Mouse (Mus musculus): Measurements from ENCODE around the gene Gm49369.

Gm49369 gene

GRCm38 (mm10) chr7:142394261-142395190 is 12.1 kb upstream of the Gm49369 start:
- in situ Hi-C loops (cut with MboI, MseI), result no loop called here

DNA sequence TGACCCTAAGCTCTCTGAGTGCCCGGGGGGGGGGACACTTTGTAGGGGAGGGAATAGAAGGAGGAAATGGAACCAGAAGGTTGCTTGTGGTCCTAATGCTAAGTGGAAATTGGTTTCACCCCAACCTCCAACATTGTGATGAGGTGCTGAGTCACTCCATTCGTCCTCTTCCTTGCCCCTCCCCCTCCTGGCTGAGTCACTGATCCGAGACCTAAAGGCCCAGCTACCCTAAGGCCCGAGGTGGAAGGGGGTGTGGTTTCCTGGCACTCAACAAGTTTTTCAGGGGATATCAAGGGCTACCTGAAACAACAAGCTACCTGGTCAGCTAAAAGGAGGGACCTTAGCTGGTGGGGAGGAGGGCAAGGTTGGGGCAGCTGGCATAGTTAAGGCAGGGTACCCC is 10.7 kb upstream of the Gm49369 start:
- in situ Hi-C loops (cut with MboI, MseI), result no loop called here

DNA sequence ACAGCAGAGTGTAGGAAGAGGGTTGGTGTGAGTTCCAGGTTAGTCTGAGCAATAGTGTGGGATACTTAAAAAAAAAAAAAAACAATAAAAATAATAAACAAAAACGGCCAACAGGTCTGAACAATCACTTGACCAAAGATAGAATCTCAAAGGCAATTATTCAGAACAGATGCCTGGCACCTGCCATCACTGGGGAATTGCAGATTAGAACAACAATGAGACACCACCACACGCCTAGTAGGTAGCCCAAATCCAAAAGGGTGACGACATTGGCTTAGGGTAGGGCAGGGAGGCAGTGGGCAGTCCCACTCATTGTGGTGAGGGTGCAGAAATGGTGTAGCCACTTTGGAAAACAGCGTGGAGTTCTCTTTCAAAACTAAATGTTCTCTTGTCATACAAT is 9.1 kb upstream of the Gm49369 start:
- in situ Hi-C loops (cut with MboI, MseI), result no loop called here

DNA sequence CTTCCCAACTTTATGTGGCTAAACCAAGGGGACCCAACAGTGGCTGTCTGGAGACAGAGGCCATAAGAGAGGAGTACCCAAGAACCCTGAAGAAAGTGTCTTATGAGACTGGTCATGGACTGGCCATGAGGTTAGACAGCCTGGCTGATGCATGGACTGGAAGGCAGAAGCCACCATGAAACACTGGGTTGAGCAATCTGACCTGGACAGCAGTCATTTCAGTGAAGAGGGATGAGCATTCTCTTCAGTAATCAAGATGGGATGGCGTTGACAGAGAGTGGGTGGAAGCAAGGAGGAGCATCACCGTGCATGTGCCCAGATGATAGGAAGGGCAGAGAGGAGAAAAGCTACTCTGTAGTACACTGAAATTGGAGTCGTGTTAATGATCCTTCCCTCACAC is 8.6 kb upstream of the Gm49369 start:
- in situ Hi-C loops (cut with MboI, MseI), result no loop called here

- in situ Hi-C loops (cut with MboI, MseI), result no loop called here
These were observed 7.6 kb upstream of the Gm49369 start for GRCm38 (mm10) chr7:142389961-142390650.

- in situ Hi-C loops (cut with MboI, MseI), result no loop called here
These were observed 6.3 kb upstream of the Gm49369 start for GRCm38 (mm10) chr7:142388740-142389139.

DNA sequence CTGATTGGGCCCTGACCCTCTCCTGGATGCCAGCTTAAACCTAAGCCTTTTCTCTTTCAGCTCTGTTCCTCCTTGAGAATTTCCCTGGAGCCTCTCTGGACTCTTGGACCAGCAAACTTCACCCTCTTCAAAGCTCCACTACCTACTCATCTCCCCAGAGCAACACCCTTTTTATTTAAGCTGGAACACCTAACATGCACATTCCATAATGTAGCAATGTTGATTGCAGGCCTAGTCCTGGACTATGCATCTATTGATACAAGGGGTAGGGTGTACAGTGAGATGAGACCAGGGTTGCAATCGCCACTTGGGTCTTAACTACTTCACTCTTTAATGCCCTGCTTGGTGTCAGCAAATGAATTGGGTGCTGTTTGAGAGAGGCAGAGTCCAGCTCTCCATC is 5.7 kb upstream of the Gm49369 start:
- in situ Hi-C loops (cut with MboI, MseI), result no loop called here

DNA sequence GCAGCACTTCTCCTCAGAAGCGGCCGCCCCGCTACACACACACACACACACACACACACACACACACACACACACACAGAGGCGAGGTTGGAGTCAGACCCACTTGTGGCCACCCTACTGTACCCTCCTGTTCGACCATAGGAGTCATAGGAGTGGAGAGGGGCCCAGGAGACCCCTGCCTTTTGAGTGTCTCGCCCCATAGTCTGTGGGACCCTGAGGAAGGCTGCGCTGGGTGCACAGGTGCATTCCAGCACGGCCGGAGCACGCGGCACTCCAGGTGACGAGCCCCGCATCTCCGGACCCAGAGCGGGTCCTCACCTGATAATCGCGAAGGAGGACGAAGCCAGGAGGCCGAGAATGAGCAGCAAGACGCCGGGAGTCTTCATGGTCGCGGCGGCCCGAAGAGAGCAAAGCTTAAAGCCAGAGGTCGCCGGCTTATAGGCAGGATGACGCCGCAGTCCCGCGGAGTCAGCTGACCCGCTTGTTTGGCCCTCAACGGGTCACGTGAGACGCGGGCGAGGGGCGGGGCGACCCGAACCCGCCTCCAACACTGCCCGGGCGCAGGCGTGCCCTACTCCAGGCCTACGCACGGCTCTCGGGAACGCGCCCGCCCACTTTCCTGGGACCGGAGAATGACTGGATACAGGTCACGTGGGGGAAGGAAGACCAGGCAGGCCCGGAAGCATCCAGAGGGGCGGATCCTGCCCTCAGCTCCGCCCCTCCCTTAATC is 5.1 kb upstream of the Gm49369 start, which contains the start of gene Ctsd:
Gene Ctsd, minus strand, starts transcription at position 620 of the 730 bp plus-strand sequence.
- in situ Hi-C loops (cut with MboI, MseI), result no loop called here

- in situ Hi-C loops (cut with MboI, MseI), result no loop called here
These were observed 4.2 kb upstream of the Gm49369 start for GRCm38 (mm10) chr7:142386621-142387201.

DNA sequence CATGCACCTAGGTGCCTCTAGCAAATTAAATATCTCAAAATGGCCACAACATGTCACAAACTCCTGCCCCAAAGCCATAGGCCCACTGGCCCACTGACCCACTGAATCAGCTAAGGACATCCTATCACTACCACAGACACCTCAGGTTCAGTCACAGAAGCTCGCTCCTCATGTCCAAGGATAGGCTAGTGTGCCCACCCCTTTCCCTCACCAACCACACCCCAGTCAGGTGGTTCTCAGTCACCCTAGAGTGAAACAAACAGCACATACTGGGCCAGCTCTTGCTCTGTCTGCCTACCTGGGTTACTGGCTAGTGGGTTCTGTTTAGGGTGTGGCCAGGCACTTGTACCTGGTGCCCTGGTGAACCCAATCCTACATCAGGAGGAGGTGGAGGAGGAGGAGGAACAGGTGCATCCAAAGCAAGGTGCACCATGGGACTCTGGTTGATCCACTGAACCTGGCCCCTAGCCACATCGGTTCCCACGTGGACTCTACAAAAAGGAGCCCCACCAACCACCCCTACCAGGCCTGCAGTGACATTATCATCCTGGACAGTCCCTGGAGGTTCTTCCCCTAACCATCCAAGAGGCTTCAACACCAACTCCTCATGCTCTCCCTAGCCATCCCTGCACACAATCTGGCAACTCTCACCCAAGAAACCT is 3.4 kb upstream of the Gm49369 start:
- in situ Hi-C loops (cut with MboI, MseI), result no loop called here

DNA sequence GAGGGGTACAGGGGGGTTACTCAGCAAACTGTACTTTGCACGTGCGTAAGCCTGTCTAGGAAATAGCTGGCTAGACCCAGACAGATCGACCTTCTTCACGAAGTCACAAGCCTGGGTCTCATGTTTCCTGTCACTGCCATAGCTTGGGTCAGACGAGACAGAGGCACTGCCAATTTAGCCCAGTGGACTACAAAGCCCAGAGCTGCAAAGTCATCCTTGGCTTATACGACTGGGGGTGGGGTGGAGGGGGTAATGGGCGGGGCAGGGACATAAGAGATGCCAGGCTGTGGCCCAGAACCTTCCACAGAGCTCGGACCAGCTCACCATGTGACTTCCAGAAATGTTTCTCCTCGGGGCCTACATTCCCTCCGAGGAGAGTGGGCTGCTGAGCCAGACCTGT is 1.8 kb upstream of the Gm49369 start:
- in situ Hi-C loops (cut with MboI, MseI), result no loop called here

DNA sequence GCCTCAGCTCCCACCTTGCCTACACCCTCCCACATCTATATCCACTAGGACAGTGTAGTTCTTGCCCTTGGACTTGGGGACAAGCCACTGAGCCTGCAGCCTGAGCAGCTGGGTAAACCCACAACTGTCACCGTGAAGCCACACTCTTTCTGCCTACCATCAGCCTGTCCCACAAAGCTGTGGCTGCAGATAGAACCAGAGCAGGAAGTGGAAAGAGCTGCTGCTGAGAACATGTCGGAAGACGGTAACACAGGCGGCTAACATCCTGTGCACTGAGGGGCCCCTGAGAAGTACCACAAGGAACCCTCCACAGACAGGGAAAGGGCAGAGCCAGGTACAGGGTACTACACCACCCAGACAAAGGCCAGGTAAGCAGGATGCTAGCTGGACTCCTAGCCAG is 1.3 kb downstream of the Gm49369 start:
- in situ Hi-C loops (cut with MboI, MseI), result no loop called here

- in situ Hi-C loops (cut with MboI, MseI), result loop anchor here (5.0 kb wide), 1 partner anchor 48 kb away; no protein-coding TSS in a partner anchor
These were observed 3.3 kb downstream of the Gm49369 start for GRCm38 (mm10) chr7:142379186-142379585.

DNA sequence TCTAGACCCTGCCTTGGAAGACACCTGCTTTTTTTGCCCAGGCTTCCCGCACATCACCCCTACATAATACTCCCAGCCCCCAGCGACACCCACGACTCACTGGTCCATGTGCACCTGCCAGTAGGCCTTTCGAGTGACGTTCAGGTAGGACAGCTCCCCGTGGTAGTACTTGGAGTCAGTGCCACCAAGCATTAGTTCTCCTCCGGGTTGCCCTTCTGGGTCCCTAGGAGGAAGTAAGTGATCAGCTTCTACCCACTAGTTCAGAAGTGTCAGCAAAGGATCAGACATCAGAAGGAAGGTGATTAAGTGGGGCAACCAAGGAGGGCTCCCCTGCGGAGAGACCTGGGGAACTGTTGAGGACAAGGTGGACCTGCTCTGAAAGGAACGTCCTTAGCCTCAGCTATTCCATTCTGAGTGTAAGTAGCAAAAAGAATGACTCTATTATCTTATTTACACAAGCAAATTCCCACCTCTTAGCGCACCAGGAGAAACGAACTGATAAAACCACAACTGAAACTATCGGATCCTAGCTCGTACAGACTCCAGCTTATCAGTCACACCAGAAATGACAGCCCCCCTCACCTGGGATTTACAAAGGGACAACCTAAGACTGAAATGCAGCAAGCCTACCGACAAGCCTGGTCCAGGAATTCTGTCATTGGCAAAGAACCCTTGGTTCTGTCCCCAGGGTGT is 5.1 kb downstream of the Gm49369 start:
- in situ Hi-C loops (cut with MboI, MseI), result loop anchor here (5.0 kb wide), 1 partner anchor 50 kb away; no protein-coding TSS in a partner anchor

DNA sequence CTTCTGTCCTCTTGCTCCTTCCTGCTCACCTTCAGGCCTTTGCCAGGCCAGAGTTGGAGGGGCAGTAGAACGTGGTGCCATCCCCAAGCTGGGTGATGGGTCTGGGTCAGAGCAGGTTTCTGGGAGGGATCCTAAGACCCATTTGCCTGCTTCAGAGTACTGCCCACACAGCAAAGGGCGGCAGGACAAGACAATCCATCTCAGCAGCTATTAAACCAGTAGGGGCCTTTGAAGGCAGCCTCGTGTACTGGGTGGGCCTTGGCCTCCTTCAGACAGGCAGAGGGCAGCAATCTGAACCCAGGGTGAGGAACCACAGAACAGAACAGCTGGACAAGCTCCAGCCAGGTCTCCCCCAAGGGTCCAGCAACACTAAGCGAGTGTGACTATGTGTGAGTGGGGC is 6.4 kb downstream of the Gm49369 start:
- in situ Hi-C loops (cut with MboI, MseI), result loop anchor here (5.0 kb wide), 1 partner anchor 51 kb away; no protein-coding TSS in a partner anchor

DNA sequence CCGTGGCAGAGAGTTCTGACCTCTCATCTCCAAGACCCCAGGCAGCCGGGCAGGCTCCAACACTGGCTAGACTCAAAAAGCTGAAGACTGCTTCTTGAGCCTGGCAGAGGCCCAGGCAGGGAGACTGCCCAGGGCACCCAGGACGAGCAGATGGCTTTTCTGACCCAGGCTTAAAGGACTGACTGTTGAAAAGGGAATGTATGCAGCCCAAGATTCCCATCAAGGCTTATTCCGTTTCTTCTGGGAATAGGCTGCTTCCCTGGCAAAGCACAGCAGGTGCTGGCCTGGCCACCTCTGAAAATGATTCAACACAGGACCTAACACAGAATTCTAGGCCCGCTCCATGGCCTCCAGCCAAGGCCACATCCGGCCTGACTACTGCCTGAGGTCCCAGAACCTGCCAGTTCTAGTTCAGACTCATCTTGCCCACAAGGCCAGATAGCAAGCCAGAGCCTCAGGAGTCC is 7.2 kb downstream of the Gm49369 start:
- in situ Hi-C loops (cut with MboI, MseI), result loop anchor here (5.0 kb wide), 1 partner anchor 52 kb away; no protein-coding TSS in a partner anchor

GRCm38 (mm10) chr7:142374413-142375015 is 8.0 kb downstream of the Gm49369 start:
- in situ Hi-C loops (cut with MboI, MseI), result loop anchor here (5.0 kb wide), 1 partner anchor 53 kb away; no protein-coding TSS in a partner anchor

DNA sequence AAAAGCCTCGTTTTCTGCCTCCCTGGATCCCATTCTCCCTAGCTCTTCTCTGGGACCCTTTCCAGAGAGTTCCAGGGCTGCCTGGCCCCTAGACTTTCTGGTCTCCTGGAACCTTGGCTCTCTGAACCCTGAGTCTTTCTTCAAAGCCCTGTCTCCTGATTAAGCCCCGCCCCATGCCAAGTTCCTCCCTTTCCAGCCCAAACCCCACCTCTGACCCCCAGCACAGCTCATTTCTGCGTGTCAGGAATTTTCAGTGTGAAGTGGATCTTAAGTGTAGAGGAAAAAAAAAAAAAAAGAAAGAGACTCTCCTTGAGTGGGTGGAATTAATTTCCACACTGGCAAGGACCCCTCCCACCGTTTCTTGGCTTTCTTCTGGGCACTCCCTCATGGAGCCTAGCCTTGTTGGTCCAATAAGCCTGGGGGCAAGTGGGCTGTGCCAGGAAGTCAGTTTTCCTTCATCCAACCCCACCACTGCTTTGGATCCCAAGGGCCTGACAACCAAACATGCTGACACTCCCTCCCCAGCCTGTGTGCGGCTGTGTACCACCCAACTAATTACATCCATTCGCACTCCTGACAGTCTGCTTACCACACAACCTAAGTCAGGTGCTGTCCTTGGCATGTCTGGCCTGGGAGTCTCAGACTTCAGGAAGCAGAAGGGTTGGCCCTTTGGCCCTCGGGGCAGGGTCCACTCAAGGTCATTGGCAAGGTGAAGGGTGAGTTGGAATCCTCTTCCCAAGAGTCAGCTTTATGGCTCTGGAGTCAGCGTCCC is 8.6 kb downstream of the Gm49369 start, which contains the start of gene Ifitm10:
Gene Ifitm10, minus strand, starts transcription at position 113 of the 772 bp plus-strand sequence.
- in situ Hi-C loops (cut with MboI, MseI), result no loop called here

DNA sequence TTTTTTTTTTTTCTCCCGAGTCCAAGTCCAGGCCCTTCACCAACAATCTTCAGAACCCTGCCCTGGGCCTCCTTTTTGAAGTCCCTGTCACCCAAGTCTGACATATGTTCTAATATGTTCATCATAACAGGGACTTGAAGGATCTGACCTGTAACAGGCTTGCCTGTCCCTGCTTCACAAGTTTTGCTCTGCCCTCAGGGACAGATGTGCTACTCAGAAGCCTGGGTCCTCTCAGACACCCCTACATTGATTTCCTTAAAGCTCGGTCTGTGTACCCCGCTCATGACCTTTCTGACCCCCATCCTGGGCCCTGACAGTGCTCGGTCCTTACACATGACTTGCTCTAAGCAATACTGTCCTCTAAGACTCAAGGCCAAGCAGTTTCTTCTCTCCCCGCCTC is 9.4 kb downstream of the Gm49369 start:
- in situ Hi-C loops (cut with MboI, MseI), result no loop called here
